Mouse (Mus musculus) mouse embryonic stem cell (cell line): ENCODE measurements around the gene Efcab11.

Experiments used
- in situ Hi-C, 2 experiments: fragments of 300-500 bp; cut with MboI; formaldehyde crosslinking; loops; 1 replicate in 1 of 2; 3 replicates in 1 of 2; pipeline ENCODE4 v1.14.3; 2019 to 2020; ENCODE audit warnings: low sequenced_read_pairs in 2 of 2, low pct_unique_long_range_greater_than_20kb in 1 of 2, mixed read lengths in 1 of 2; ENCODE audit not compliant: unreplicated experiment in 1 of 2

Gene Efcab11

DNA sequence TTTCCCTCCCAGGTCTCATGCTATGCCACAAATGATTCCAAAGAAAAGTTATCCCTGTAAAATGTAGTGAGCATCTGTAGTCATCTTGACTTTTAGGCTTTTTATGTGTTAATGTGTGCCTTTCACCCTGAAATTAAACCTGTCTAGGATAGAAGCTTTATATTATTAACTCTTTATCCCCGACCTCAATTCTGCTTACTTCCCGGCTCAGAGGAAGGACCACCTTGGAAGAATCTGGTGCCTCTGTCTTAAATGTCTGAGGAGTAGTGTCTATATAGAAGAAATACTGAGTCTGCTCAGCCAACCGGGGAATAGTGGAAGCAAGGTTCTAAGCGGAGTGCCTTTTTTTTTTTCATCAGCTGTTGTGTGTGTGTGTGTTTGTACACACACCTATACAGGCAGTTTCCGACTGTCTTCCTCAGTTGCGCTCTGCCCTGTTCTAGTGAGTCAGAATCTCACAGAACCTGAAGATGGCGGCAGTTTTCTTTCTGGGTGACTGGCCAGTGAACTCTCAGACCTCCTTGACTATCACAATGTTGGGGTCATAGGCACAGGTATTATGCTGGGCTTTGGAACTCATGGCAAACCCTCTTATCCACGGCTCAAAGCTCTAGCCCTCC lies 1.2 kb upstream of the Efcab11 start:
- in situ Hi-C loops: no loop called here

DNA sequence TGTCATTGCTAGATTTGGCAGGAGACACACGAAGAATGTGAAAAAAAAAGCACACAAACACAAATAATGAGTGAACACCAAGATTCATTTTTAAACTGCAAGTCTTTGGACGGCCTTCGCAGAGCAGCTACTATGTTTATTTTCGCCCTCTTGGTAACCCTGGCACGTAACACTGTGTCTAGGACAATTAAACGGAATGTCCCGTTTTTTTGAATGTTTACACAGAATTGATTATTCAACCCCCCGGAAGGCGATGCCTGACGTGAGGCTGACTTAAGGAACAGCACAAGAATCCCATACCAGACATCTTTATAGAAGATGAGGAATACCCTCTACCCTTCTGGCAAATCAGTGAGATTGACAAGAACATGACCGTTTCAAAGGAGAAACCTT lies 530 bp downstream of the Efcab11 start:
- in situ Hi-C loops: no loop called here

DNA sequence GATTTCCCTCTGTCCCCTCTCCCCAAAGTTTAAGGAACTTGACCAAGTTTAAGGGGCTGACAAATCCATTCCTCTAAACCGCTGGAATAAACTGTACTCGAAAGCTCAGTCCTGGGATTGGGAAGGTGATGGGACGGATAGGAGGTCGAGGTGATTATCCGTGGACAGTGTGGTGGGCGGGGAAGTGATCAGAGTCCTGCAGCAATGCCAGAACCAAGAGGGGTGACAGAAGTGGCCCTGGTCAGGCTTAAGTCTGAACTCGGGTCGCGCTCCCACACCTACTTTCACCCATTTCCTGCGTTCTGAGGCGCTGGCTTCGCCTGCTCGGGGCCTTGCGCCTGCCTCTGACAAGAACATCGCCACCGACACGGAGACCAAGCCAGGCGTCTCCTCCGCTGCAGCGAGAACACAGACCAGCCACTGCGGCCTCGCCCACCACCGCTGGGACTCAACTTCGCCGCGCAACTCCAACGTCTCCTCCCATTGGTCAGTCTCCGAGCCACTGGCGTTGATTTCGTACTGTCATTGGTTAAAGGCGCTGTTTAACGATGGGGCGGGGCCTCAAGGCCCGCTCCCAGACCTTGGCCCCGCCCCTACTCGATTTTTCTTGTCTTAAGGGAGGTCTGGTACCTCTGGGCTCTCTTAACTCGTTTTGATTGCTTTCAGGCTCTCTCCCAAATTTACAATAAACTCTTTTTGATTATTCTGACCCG lies 1.1 kb downstream of the Efcab11 start:
- in situ Hi-C loops: no loop called here

DNA sequence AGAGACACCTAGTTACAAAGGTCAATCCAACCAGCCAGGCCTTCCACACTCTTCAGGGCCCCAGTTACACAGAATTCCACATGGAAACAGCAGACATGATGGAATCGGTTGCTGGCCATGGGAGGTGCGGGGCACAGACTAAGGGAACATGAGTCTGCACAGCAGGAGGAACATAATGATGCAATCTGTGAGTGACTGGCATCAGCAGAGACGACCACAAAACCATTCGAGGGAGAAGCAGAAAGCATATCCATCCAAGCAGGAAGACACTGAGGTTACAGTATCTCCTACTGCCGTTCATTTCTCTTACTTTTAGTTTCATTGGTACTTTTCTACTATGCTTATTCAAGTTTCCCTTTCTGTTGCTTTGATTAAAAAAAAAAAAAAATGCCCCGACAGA lies 9.6 kb downstream of the Efcab11 start:
- in situ Hi-C loops: no loop called here

DNA sequence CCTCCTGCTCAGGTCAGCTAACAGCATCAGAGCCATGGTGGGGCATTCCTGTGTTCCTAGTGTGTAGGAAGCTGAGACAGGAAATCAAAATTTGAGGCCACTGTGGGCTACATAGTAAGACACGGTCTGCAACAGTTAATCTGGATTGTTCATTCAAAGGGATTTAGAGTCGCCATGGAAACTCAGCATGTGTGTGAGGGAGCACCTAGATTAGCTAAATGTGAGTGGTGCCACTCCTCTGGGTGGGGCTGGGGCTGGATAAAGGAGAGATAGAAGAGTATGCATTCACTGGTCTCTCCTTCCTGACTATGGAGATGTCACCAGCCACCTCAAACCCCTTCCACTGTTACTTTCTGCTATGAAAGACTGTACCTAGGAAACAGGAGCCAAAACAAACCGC lies 10.8 kb downstream of the Efcab11 start:
- in situ Hi-C loops: no loop called here

DNA sequence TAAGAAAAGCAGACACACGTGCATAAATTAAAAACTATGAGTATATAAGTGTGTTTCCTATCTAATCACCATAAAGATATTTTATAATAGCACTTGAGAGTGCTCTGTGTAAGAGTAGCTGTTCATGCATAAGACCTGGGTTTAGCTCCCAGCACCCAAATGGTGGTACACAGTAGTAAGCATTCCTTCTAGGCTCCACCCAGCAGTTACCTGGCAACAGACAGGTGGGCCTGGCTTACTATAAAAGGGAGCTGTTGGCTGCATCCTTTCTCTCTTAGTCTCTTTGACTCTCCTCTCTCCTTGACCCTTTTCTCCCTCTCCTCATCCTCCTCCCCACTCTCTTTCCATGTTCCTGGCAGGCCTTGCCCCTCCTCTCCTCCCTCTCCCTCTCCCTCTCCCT lies 15.4 kb downstream of the Efcab11 start:
- in situ Hi-C loops: no loop called here

DNA sequence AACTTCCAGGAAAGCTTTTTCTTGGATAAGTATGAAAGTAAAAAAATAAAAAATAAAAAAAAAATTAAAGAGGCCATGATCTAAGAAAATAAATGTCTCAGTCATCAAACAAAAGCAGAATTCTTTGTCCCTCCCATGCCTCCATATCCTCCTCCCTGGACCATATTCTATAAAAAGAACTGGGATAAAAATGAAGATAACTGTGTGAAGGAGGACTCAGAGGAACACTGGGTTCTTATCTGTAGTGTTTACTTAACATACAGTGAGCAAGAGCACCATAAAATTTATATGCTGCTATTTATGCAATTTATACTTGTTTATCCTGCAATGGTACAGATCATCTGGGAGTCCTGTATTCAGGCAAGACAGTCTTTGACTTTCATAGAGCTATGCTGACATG lies 19.6 kb downstream of the Efcab11 start:
- in situ Hi-C loops: no loop called here

DNA sequence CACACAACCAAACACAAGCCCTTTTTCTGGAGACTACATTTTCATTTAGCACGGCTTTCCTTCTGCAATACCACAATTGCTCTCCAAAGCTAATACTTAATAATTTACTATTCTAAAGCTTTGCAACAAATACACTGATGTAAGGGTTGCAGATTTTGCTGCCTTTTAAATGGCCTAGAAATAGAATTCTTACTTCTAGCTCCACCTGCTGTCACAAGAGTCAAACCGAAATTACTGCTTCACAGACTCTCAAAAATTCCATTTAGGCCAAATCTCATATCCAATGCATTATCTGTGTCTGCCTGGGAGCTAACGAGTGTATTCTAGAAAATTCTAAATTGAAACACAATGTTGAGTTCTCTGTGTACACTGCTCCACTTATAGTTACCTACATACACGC lies 23.3 kb downstream of the Efcab11 start:
- in situ Hi-C loops: no loop called here

DNA sequence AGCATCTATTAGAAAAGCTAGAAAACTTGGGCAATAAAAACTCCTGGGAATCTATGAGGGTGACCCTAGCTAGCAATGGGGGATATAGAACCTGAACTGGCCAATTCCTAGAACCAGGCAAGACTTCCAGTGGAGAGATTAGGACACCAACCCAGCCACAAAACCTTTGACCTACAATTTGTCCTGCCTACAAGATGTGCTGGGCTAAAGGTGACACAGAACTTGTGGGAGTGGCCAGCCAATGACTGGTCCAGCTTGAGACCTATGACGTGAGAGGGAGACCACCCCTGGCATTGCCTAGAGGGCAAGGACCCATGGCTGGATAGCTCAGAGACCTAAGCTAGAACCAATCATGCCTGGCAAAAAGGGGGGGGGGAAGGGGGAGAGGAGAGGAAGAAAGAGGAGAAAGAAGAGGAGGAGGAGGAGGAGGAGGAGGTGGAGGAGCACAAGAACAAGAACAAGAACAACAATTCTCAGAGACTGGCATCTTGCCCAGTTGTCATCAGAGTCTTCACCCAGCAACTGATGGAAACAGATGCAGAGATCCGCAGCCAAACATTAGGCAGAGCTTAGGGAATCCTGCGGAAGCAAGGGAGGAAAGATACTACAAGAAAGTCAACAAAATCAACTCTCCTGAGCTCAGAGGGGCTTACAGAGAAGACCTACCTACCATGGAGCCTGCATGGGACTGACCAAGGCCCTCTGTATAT lies 24.7 kb downstream of the Efcab11 start:
- in situ Hi-C loops: no loop called here

DNA sequence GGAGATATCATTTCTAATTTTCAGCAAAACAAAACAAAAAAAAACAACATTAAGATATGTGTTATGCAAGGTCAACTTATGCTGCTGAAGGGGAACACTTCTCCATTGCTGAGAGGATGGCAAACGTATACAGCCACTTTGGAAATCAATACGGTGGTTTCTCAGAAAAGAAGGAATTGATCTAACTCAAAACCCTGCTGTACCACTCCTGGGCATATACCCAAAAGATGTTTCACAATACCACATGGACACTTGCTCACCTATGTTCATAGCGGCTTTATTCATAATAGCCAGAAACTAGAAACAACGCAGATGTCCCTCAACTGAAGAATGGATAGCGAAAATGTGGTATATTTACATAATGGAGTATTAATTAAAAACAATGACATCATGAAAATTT lies 25.6 kb downstream of the Efcab11 start:
- in situ Hi-C loops: no loop called here

DNA sequence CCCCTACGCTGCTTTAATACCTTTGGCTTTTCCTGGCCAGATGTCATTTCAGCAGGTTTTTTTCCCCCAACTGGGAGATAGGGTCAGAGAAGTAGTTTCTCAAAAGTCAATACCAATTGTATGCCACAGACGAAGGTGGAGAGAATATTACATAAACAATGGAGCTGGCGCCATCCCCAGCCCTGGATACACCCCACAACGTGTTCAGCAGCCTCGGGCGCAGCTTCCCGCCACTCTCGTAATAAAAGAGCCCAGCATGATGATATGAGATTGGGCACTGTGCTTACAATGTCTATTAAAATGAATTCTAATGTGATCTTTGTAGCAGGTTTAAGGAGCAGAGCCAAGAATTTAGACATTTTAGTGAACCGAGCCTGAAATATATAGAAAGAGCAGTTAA lies 28.2 kb downstream of the Efcab11 start:
- in situ Hi-C loops: no loop called here

DNA sequence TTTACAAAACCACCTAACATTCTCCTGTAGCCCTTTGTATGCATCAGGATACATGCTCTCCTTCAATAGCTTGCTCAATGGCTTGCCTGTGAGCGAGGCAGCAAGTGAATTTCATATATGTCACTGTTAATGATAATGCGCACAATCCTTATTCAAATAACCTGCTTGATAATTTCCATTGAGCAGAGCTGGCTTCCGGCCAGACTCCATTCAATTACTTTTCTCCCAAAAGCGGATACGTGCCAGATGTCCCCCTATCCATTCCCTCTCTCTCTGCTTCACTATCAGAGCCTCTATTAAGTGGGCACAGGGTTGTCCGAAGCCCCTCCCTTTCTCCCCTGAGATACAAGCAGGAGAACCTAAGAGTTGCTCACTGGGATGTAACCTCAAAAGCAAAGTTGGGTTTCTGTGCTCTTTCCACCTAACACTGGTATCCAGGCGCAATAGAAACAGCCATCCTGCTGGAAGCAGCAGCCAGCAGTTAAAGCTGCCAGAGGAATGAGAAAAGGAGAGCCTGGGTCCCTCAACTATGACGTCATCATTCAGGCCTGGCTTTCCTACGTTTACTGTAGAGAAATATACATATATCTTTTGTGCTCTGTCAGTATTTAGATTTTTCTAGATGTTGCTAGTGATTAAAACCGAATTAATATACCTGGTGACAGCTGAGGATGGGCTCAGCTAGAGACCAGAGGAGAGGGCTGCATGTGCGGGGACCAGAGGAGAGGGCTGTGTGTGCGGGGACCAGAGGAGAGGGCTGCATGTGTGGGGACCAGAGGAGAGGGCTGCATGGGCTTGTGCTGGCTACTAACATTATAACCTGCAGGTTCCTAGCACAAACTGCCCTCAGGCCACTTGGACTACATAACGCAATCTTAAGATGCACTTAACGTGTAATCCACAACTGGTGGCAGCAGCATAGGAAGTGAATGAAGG lies 30.6 kb downstream of the Efcab11 start:
- in situ Hi-C loops: no loop called here

DNA sequence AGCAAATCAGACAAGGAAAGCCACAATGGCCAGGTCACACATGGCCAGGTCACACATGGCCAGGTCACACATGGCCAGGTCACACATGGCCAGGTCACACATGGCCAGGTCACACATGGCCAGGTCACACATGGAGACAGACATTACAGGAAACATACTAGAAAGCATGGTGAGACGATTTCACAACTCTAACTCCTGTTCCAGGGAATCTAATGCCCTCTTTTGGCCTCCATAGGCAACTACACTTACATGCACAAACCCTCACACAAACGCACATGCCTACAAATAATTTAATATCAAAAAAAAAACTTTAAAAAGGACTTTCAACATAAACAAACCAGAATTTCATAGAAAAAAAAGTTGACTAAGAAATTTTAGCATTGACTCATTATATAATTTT lies 34.2 kb downstream of the Efcab11 start:
- in situ Hi-C loops: loop anchor here in 1 of 2 experiments (25.0 kb wide), 1 partner anchor 763 kb away; no protein-coding TSS in a partner anchor

DNA sequence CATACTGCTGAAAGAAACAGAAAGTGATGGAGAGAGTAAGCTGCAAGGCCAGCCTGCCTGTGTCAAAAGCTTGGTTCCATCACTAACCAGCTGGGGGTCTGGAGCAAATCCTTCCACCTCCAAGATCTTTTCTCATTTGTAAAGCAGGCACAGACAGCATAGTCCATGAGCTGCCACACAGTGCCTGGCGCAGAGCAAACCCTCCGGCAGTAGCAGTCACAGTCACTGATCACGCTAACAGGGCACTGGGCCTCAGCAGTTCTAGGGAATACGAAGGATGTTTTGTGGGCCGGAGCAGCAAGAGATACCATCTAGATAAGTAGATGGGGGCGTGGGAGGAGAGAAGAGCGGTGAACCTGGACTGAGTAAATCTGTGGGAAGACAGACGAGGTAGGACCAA lies 39.3 kb downstream of the Efcab11 start:
- in situ Hi-C loops: loop anchor here in 1 of 2 experiments (25.0 kb wide), 1 partner anchor 758 kb away; no protein-coding TSS in a partner anchor

DNA sequence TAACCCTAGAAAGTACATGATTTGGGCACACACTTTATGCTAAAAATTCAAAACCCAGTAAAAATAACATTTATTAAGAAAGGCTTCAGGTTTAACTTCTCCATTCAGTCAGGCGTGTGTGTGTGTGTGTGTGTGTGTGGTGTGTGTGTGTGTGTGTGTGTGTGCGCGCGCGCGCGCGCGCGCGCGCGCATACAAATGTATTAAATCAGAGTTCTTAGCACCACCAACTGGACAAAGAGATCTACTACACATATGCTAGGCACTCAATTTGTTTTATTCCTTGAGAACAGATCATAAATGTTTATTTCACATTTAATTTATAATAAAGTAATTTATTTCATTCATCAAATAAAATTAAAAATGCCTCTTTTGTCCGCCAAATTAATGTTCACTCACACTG lies 45.5 kb downstream of the Efcab11 start:
- in situ Hi-C loops: loop anchor here (10.0 to 25.0 kb wide), 2 partner anchors 751 to 754 kb away; no protein-coding TSS in a partner anchor

DNA sequence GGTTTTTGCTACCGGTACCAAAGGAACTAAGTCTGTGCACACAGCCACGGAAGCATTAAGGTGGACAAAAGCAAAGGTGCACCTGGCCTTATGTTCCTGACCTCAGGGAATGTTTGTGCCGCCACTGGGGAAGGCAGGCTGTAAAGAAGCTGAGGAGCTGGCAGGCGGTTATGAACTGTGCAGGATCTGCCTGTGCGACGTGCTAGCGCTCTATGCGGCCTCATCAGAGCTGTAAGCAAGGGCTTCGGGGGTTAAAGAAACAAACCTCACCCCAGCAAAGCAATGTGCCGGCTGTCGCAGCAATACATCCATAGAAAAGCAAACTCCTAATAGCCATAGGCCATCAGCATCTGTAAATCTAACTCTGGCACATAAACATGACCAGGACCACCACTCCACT lies 46.1 kb downstream of the Efcab11 start:
- in situ Hi-C loops: loop anchor here (10.0 to 25.0 kb wide), 2 partner anchors 751 to 753 kb away; no protein-coding TSS in a partner anchor

DNA sequence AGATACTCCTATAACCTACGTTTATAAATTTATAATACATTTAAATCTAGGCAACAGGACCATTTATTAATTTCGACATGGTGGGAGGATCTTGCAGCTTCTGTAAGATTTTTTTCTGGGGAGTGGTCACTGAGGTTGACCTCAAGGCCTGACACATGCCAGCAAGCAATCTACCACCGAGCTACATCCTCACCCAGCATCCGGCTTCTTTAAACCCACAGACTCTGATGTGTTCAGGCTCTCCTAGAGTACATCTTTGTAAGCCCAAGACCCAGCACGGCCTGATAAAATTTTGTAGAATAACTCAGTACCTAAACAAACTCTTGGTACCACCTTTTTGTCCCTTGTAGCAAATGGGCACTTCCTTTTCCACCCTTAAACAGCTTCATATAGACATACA lies 46.7 kb downstream of the Efcab11 start:
- in situ Hi-C loops: loop anchor here (10.0 to 25.0 kb wide), 2 partner anchors 750 to 753 kb away; no protein-coding TSS in a partner anchor

DNA sequence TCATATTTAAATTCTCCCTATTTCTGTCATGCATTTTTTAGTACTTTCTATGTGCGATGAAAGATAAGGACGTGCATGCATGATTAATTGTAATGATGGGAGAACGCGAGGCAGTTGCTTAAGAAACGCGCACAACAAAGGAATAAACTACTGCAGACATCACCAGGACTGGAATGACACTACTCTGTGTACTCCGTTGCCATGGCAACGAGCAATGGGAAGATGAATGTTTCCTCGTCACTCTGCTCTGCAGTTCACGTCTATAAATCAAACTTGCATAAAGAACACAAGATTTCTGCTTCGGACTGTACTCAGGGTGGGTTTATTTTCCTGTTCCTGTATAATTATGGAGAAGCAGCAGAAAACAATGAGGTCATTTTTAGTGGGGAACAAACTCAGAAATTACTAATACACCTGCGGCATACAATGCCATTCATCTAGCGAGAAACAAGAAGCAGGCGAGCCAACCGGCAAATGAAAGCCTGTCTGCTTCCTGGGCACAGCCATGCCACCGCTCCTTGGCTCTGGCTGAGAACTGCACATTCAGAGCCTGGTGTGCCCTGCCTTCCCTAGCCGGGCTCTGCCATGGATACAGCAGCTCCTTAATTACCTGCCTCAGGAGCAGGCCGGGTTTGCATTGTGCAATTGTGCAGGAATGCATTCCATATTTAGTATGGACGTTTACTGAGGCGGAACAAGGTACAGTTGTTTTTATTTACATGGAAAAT lies 47.7 kb downstream of the Efcab11 start:
- in situ Hi-C loops: loop anchor here (10.0 to 25.0 kb wide), 2 partner anchors 749 to 752 kb away; no protein-coding TSS in a partner anchor
